Mouse (Mus musculus) kidney, postnatal 0 days (tissue): ENCODE results near the gene Adora1. TPM values are rescaled to one million over a fixed set of nuclear protein-coding genes. Genes with fewer than 3 reads are reported as not detected.

Experiments
- ATAC-seq: fragments of 200-750 bp; cut with Nextera tagmentation; replicated peaks from 2 replicates; pipeline ENCODE4 v1.8.0; 2017; ENCODE audit warnings: low read depth, moderate number of reproducible peaks, moderate TSS enrichment, moderate library complexity; ENCODE audit not compliant: low FRiP score
- DNase-seq: peaks from one replicate; pipeline ENCODE4 v3.0.0-alpha.2; 2016; ENCODE audit warnings: low spot score
- H3K27ac ChIP-seq: fragments of 300-500 bp; sonication (generic); 2 replicates; pipeline ENCODE4 v1.5.1; 2014; ENCODE audit warnings: mild to moderate bottlenecking
- H3K27me3 ChIP-seq: fragments of 300-500 bp; sonication (generic); 2 replicates; pipeline ENCODE4 v1.6.1; 2014; ENCODE audit warnings: low read length, mixed read lengths; ENCODE audit not compliant: insufficient read depth
- H3K36me3 ChIP-seq: fragments of 300-500 bp; sonication (generic); 2 replicates; pipeline ENCODE4 v1.6.1; 2014; ENCODE audit warnings: low read length, mixed read lengths; ENCODE audit not compliant: insufficient read depth
- H3K4me1 ChIP-seq: fragments of 300-500 bp; sonication (generic); replicated peaks from 2 replicates; pipeline ENCODE4 v1.6.1; 2014; ENCODE audit warnings: antibody characterized with exemption, low read length, mixed read lengths; ENCODE audit not compliant: insufficient read depth
- H3K4me2 ChIP-seq: fragments of 300-500 bp; sonication (generic); 2 replicates; pipeline ENCODE4 v1.6.1; 2014; ENCODE audit warnings: mild to moderate bottlenecking, low read length, moderate library complexity, mixed read lengths
- H3K4me3 ChIP-seq: fragments of 300-500 bp; sonication (generic); replicated peaks from 2 replicates; pipeline ENCODE4 v1.5.1; 2014; ENCODE audit warnings: low read depth, low read length
- H3K9ac ChIP-seq: fragments of 300-500 bp; sonication (generic); 2 replicates; pipeline ENCODE4 v1.6.1; 2014; ENCODE audit warnings: low read depth, low read length
- H3K9me3 ChIP-seq: fragments of 300-500 bp; sonication (generic); replicated peaks from 2 replicates; pipeline ENCODE4 v1.6.1; 2016; ENCODE audit warnings: low read length, inconsistent platforms, mixed read lengths
- CTCF ChIP-seq: IDR thresholded peaks from 2 replicates; pipeline ENCODE4 v1.5.1; 2016; ENCODE audit warnings: antibody characterized with exemption, low read depth, mild to moderate bottlenecking, moderate library complexity
- WGBS: fragments of 180-500 bp; shearing (Covaris S2); extraction: QIAGEN DNeasy Blood & Tissue Kit; methylation state at CpG from one replicate; pipeline ENCODE4 v1.1.7; 2014; 5-methylcytosine and 5-hydroxymethylcytosine counted together
- polyA plus RNA-seq: library from polyadenylated mRNA; unstranded; fragments of >200 nt; fragmentation: Nextera tagmentation; extraction: Ambion mirVana; gene quantifications from 2 replicates; pipeline ENCODE4 v1.2.1, GENCODE M21; 2015

Gene Adora1
- polyA plus RNA-seq, 1 experiment from 2014 or later = 13.7 TPM

DNA sequence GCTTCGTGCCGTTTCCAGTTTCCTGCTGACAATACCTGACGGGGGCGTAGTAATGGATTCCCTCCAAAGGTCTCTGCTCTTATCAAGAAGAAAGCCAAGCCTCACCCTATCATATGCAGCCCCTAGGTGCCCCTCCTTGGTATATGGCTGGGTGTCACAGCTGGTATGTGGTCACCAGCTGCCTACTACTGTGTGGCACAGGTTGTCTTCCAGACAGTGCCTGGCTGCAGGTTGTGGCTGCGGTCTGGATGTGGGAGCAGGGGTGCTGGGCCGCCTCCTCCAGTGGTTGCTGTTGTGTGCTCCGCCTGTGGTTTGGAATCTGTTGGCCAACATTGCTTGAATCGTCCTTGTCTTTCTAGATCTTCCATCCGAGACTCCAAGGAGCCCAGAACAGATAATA lies 84.5 kb downstream of the Adora1 start:
- no peaks in the 10 kb centered on the region for H3K36me3 ChIP-seq

GRCm38 (mm10) chr1:134150076-134150475 lies 85.2 kb downstream of the Adora1 start:
- no peak overlapping the region for H3K4me3 ChIP-seq
- peaks cover 3% of the 10 kb centered on the region; the same call in 1 of the 2 replicates for H3K4me1 ChIP-seq
- DNase-seq (peak; percentile 52), ATAC-seq (0 out of 2 replicates have a peak, but pooled peaks have one; percentile 29)
- 41% methylated on average over 8 of the region's 8 CpGs for WGBS
- H3K27ac ChIP-seq = no peak overlapping the region
- no peaks in the 10 kb centered on the region for H3K27me3 ChIP-seq
- no peak for TF ChIP-seq CTCF
- no peak overlapping the region for H3K4me2 ChIP-seq
- no peaks in the 10 kb centered on the region for H3K9me3 ChIP-seq
- H3K36me3 ChIP-seq = no peaks in the 10 kb centered on the region
- H3K9ac ChIP-seq = no peak overlapping the region

More for the DNA sequence above, 84.5 kb downstream of the Adora1 start:
- no peak for TF ChIP-seq CTCF
- Histone ChIP-seq H3K27ac (no peak overlapping the region), H3K9me3 (no peaks in the 10 kb centered on the region), H3K27me3 (no peaks in the 10 kb centered on the region), H3K4me1 (peaks cover 3% of the 10 kb centered on the region; the same call in 1 of the 2 replicates), H3K4me2 (no peak overlapping the region), H3K4me3 (no peak overlapping the region), H3K9ac (no peak overlapping the region)
- DNase-seq = no peak
- WGBS = 94% methylated on average over 9 of the region's 9 CpGs
- ATAC-seq = no peak

Other genes starting within 250 kb of the Adora1 start
- 7.8 and 9.4 TPM in 2 replicates for gene Fmod, start 198.2 kb downstream of the Adora1 start, polyA plus RNA-seq
- 37.5 and 39.2 TPM in 2 replicates for gene Btg2, start 156.3 kb downstream of the Adora1 start, polyA plus RNA-seq
- gene Chit1, start 124.2 kb downstream of the Adora1 start, polyA plus RNA-seq = 0.41 and 0.58 TPM in 2 replicates
- gene Chil1, start 53.3 kb downstream of the Adora1 start, polyA plus RNA-seq = 2.1 and 2.4 TPM in 2 replicates
- 0.13 TPM in 1 of 2 replicates, not detected in the other for gene Mybph, start 42.0 kb downstream of the Adora1 start, polyA plus RNA-seq
- 0.08 TPM in 1 of 2 replicates, not detected in the other for gene Myog, start 54.6 kb upstream of the Adora1 start, polyA plus RNA-seq
- gene Ppfia4, start 97.5 kb upstream of the Adora1 start, polyA plus RNA-seq = 2.0 and 2.3 TPM in 2 replicates
- gene Tmem183a, start 126.5 kb upstream of the Adora1 start, polyA plus RNA-seq = 56.7 and 65.7 TPM in 2 replicates
- gene 4933406M09Rik, start 150.5 kb upstream of the Adora1 start, polyA plus RNA-seq = not detected in 2 replicates
- gene Cyb5r1, start 170.1 kb upstream of the Adora1 start, polyA plus RNA-seq = 16.1 and 22.7 TPM in 2 replicates
- 94.4 and 95.6 TPM in 2 replicates for gene Adipor1, start 179.9 kb upstream of the Adora1 start, polyA plus RNA-seq
- 17.8 and 21.2 TPM in 2 replicates for gene Klhl12, start 220.1 kb upstream of the Adora1 start, polyA plus RNA-seq